Mouse (Mus musculus): ENCODE measurements around the gene Bach2. TPM values are rescaled to one million over a fixed set of nuclear protein-coding genes. Genes with fewer than 3 reads are reported as not detected.

Gene Bach2
- total and polyA plus RNA-seq, 2 experiments from 2014 or later = 13.9 to 14.7 TPM

DNA sequence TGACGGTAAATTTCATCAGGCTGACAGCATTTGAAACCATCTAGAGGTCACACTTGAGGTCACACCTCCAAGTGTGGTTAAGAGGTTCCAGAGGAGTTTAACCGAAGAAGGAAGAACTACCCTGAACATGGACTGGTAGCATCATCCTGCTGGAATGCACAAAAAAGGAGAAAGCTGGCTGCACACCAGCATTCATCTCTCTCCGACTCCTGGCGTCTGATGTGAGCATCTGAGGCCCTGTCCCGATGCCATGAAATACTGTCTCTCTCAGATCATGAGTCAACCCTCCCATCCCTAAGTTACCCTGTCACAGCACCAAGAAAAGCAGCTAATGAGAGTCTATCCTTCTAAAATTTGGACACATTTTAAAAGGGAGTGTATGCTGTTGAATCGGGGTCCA, 17.6 kb upstream of the Bach2 start:
- Histone ChIP-seq H3K27me3 (ENCODE audit: insufficient read depth, low read length) (no peaks in the 10 kb centered on the region), H3K4me1 (ENCODE audit: insufficient read depth, low read length) (no peaks in the 10 kb centered on the region; the same call in none of the 2 replicates), H3K9me3 (ENCODE audit: low read length) (no peaks in the 10 kb centered on the region), H3K9ac (replicated peaks; ENCODE audit: low read length) (no peak overlapping the region), H3K27ac (no peak overlapping the region), H3K4me3 (ENCODE audit: low read length) (no peak overlapping the region), H3K36me3 (ENCODE audit: insufficient read depth, low read length) (no peaks in the 10 kb centered on the region), H3K4me2 (ENCODE audit: low read depth, low read length) (no peak overlapping the region)
- WGBS = 63% methylated on average over 6 of the region's 6 CpGs
- DNase-seq (ENCODE audit: low spot score) (peak; percentile 23), ATAC-seq (no peak)
- no peak for TF ChIP-seq CTCF (IDR thresholded peaks at IDR 0.05; ENCODE audit: low read depth)

DNA sequence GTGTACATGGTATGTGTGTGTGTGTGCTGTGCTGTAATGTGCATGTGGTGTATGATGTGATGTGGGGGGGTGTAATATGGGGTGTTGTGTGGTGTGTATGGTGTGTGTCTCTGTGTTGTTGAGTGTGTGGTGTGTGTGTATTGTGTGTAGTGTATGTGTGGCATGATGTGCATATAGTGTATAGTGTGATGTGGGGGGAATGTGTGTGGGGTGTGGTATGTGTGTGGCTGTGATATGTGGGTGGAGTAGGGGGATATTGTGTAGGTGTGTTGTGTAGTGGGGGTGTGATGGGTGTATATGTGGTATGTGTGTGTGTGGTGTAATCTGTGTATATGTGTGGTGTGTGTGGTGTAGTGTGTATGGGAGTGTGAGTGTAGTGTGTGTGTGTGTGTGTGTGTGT, 15.0 kb upstream of the Bach2 start:
- Histone ChIP-seq H3K27me3 (ENCODE audit: insufficient read depth, low read length) (no peaks in the 10 kb centered on the region), H3K4me2 (ENCODE audit: low read depth, low read length) (no peak overlapping the region), H3K9me3 (ENCODE audit: low read length) (no peaks in the 10 kb centered on the region), H3K36me3 (ENCODE audit: insufficient read depth, low read length) (no peaks in the 10 kb centered on the region), H3K27ac (no peak overlapping the region), H3K9ac (replicated peaks; ENCODE audit: low read length) (no peak overlapping the region), H3K4me1 (ENCODE audit: insufficient read depth, low read length) (no peaks in the 10 kb centered on the region; the same call in none of the 2 replicates), H3K4me3 (ENCODE audit: low read length) (no peak overlapping the region)
- TF ChIP-seq CTCF (IDR thresholded peaks at IDR 0.05; ENCODE audit: low read depth) = no peak
- ATAC-seq = no peak; the same call in 1 of the 2 replicates
- DNase-seq (ENCODE audit: low spot score) = no peak

DNA sequence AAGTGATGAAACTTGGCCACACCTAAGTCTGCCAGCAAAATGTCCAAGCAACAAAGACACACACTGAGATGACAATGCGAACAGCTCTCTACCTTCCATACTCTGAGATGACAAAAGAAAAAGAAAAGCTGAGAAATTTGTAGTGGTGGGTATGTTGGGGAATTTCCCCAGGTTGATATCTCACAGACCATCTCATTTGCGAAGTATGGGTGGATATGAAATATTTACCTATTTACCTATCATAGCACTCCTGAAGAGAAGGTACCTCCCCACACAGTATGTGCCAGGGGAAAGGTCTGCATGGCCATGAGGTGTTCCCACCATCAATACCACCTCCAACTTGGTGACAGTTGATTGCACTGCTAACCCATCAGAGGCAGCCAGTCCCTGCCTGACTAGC, 13.4 kb upstream of the Bach2 start:
- DNase-seq (ENCODE audit: low spot score) (no peak), ATAC-seq (no peak)
- no peak overlapping the region for H3K4me2 ChIP-seq (ENCODE audit: low read depth, low read length)
- no peak overlapping the region for H3K9ac ChIP-seq (replicated peaks; ENCODE audit: low read length)
- no peaks in the 10 kb centered on the region; the same call in 1 of the 2 replicates for H3K4me1 ChIP-seq (ENCODE audit: insufficient read depth, low read length)
- H3K27me3 ChIP-seq (ENCODE audit: insufficient read depth, low read length) = no peaks in the 10 kb centered on the region
- H3K9me3 ChIP-seq (ENCODE audit: low read length) = no peaks in the 10 kb centered on the region
- 92% methylated on average over 2 of the region's 2 CpGs for WGBS
- H3K4me3 ChIP-seq (ENCODE audit: low read length) = no peak overlapping the region
- H3K36me3 ChIP-seq (ENCODE audit: insufficient read depth, low read length) = no peaks in the 10 kb centered on the region
- TF ChIP-seq CTCF (IDR thresholded peaks at IDR 0.05; ENCODE audit: low read depth) = no peak
- no peak overlapping the region for H3K27ac ChIP-seq

DNA sequence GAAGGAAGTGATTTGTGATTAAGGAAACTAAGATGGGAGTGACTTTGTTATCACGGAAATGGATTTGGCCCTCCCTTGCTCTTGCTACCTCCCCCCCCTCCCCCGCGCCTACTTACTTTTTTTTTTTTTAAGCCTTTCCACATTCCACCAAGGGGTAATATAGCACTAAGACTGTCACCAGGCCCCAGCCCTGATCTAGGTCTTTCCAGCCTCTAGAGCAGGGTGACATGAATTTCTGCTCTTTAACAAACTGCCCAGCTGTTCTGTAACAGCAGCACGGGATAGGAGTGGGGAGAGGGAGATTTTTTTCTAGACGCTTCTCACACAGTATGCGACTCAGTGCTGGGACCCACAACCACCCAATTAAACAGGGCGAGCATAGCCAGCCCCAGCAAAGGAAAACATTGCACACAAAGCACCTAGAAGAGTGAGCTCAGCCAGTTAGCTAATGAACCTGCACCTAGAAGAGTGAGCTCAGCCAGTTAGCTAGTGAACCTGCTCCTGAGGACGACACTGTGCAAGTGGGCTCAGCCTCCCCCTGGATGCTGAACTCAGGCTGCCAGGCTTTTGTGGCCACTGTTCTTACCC, 10.5 kb upstream of the Bach2 start:
- Histone ChIP-seq H3K36me3 (ENCODE audit: insufficient read depth, low read length) (no peaks in the 10 kb centered on the region), H3K9ac (replicated peaks; ENCODE audit: low read length) (no peak overlapping the region), H3K27ac (no peak overlapping the region), H3K9me3 (ENCODE audit: low read length) (no peaks in the 10 kb centered on the region), H3K4me3 (ENCODE audit: low read length) (no peak overlapping the region), H3K4me1 (ENCODE audit: insufficient read depth, low read length) (no peaks in the 10 kb centered on the region), H3K4me2 (ENCODE audit: low read depth, low read length) (no peak overlapping the region), H3K27me3 (ENCODE audit: insufficient read depth, low read length) (no peaks in the 10 kb centered on the region)
- DNase-seq (ENCODE audit: low spot score) = no peak
- no peak for ATAC-seq
- TF ChIP-seq CTCF (IDR thresholded peaks at IDR 0.05; ENCODE audit: low read depth) = no peak
- 77% methylated on average over 8 of the region's 8 CpGs for WGBS

DNA sequence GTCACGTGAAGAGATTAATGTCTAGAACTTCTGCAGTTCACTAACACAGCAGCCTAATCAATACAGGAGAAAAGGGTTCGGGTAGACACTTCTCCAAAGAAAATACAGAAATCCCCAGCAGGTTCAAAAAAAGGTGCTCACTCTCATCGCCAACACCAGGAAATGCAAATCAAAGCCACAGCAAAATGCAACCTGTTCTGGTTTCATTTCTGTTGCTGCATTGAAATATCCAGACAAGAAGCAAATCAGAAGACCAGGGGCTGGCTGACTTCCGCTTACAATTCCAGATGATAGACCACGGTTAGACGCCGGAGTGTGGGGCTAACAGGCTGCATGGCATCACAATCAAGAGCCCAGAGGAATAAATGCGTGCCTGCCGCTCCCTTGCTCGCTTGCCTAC, 9.3 kb upstream of the Bach2 start:
- ATAC-seq = no peak
- 80% methylated on average over 10 of the region's 10 CpGs for WGBS

DNA sequence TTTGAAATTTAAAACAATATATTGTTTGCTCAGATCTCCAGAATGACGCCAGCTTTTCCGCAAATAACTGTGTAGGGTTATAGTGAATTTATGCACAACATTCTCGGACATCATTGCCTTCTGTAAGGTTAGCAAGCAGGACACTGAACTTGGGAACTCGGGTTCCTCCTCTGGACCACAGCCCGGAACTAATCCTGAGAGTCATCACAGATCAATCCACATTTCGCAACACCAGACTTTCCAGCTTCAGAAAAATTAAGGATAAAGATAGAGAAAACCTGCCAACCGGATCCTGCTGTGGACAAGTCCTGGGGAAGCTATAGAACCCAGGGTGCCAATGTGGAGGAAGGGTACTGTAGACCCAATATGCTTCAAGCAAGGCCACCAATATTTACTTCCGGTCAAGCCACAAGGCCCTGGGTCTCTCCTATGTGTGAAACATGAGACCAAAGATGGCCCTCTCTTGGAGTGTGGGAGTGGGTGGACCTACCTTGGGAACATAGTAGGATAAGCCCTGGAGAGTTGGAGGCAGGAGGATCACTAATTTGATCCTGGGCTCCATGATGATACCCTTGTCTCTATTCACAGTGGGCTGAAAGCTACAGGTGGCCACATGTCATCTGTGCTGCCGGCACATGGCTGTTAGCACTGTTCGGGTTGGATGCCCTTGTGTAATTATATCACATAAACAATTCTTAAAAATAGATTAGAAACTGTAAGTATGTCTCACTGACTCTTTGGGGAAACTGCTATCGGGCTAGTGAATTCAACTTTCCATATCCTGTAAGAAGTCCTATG, 7.1 kb upstream of the Bach2 start:
- Histone ChIP-seq H3K9me3 (ENCODE audit: low read length) (no peaks in the 10 kb centered on the region), H3K36me3 (ENCODE audit: insufficient read depth, low read length) (no peaks in the 10 kb centered on the region), H3K27me3 (ENCODE audit: insufficient read depth, low read length) (no peaks in the 10 kb centered on the region), H3K27ac (no peak overlapping the region), H3K4me1 (ENCODE audit: insufficient read depth, low read length) (no peaks in the 10 kb centered on the region), H3K4me3 (ENCODE audit: low read length) (no peak overlapping the region), H3K9ac (replicated peaks; ENCODE audit: low read length) (no peak overlapping the region), H3K4me2 (ENCODE audit: low read depth, low read length) (no peak overlapping the region)
- no peak for DNase-seq (ENCODE audit: low spot score)
- WGBS = 86% methylated on average over 11 of the region's 11 CpGs
- no peak for TF ChIP-seq CTCF (IDR thresholded peaks at IDR 0.05; ENCODE audit: low read depth)
- ATAC-seq = no peak

More for the DNA sequence above, 9.3 kb upstream of the Bach2 start:
- no peaks in the 10 kb centered on the region for H3K4me1 ChIP-seq (ENCODE audit: insufficient read depth, low read length)
- no peak for TF ChIP-seq CTCF (IDR thresholded peaks at IDR 0.05; ENCODE audit: low read depth)
- no peaks in the 10 kb centered on the region for H3K27me3 ChIP-seq (ENCODE audit: insufficient read depth, low read length)
- no peak for DNase-seq (ENCODE audit: low spot score)
- H3K27ac ChIP-seq = no peak overlapping the region
- H3K9me3 ChIP-seq (ENCODE audit: low read length) = no peaks in the 10 kb centered on the region
- no peak overlapping the region for H3K9ac ChIP-seq (replicated peaks; ENCODE audit: low read length)
- no peak overlapping the region for H3K4me3 ChIP-seq (ENCODE audit: low read length)
- H3K36me3 ChIP-seq (ENCODE audit: insufficient read depth, low read length) = no peaks in the 10 kb centered on the region
- H3K4me2 ChIP-seq (ENCODE audit: low read depth, low read length) = no peak overlapping the region
